Mouse (Mus musculus) heart, postnatal 25 days (tissue): Measurements from ENCODE around the gene Amotl1. TPM values are rescaled to one million over a fixed set of nuclear protein-coding genes. Genes with fewer than 3 reads are reported as not detected.

Source experiments
- DNase-seq: peaks from one replicate; pipeline ENCODE4 v3.0.0; 2022; ENCODE audit warnings: low spot score
- intact Hi-C: fragments of 180-260 bp; cut with DNase I; formaldehyde crosslinking; loops from one replicate; pipeline ENCODE4 v1.15.1; 2025
- total RNA-seq, 2 experiments: library from RNA; stranded (reverse); gene quantifications; 2 replicates each; pipeline ENCODE4 v1.2.3; 2021

Gene Amotl1
- total RNA-seq, 2 experiments from 2014 or later: 57.9 to 59.9 TPM

GRCm38 (mm10) chr9:14564486-14564885, 80.4 kb downstream of the Amotl1 start:
- DNase-seq: no peak
- intact Hi-C loops: no loop called here

DNA sequence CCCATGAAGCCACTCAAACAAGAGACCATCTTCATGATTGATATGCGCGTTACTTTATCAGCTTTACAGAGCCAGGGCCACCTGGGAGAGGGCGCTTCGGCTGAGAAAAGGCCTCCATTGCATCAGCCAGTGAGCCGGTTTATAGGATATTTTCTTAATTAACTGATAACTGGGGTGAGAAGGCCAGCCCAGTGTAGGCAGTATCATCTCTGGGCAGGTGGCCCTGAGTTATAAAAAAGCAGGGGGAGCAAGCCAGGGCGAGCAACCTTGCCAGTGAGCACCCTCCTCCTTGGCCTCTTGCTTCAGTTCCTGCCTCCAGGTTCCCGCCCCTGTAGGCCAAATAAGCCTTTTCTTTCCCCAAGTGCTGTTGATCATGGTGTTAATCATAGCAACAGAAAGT, 81.5 kb downstream of the Amotl1 start:
- intact Hi-C loops: no loop called here
- no peak for DNase-seq

DNA sequence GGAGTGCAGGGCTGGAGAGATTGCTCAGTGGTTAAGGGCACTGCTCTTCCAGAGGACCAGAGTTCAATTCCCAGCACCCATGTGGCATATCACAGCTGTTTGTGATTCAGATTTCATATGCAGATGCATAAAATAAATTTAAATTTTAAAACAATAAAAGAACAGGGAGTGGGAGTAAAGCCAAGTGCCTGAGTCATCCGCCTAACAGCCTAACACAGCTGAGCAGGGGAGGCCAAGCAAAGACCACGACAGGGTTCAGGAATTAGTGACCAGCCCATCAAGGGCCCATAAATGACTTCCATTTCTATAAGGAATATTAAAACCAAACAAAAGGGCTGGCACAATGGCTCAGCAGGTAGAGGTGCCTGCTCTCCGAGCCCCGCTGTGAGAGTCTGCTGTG, 84.3 kb downstream of the Amotl1 start:
- no peak for DNase-seq
- intact Hi-C loops: no loop called here

GRCm38 (mm10) chr9:14559996-14560395, 84.9 kb downstream of the Amotl1 start:
- intact Hi-C loops: no loop called here
- no peak for DNase-seq

DNA sequence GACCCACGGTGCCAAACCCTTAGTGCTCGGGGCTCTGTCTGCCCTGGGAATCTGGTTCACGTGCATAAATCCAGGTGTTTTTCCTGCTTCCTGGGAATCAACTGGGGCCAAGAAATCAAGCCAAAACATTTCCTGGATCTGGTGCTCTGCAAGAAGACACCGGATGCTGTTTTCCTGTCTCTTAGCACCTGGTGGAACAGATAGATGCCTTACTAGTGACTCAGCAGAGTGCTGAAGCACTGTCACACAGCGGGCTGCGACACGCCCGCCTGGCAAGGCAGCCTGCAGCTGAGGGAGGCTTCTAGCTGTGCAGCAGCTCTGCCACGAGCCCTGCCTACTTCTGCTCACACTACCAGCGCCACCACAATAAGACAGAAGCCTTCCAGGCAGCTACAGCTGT, 85.4 kb downstream of the Amotl1 start:
- no peak for DNase-seq

DNA sequence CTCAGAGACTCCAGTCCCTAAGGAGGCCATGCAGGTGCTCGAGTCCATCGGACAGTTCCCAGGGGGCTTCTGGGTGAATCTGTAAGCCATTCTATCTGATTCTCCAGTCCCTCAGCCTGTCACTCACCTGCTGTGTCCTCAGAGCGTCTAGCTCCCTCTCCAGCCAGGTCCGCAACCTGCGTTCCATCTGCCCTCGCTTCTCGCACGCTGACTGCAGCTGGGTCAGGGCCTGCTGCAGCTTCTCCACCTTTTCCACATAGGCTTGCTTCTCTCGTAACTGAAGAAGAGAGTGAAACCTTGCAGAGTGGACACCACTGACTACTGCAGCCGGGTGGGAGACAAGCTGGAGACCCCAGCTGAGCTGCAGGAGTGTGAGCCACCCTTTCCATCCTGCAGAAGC, 86.5 kb downstream of the Amotl1 start:
- intact Hi-C loops: no loop called here
- no peak for DNase-seq

More for the DNA sequence above, 85.4 kb downstream of the Amotl1 start:
- intact Hi-C loops: no loop called here

GRCm38 (mm10) chr9:14548366-14548761, 96.5 kb downstream of the Amotl1 start:
- intact Hi-C loops: no loop called here

DNA sequence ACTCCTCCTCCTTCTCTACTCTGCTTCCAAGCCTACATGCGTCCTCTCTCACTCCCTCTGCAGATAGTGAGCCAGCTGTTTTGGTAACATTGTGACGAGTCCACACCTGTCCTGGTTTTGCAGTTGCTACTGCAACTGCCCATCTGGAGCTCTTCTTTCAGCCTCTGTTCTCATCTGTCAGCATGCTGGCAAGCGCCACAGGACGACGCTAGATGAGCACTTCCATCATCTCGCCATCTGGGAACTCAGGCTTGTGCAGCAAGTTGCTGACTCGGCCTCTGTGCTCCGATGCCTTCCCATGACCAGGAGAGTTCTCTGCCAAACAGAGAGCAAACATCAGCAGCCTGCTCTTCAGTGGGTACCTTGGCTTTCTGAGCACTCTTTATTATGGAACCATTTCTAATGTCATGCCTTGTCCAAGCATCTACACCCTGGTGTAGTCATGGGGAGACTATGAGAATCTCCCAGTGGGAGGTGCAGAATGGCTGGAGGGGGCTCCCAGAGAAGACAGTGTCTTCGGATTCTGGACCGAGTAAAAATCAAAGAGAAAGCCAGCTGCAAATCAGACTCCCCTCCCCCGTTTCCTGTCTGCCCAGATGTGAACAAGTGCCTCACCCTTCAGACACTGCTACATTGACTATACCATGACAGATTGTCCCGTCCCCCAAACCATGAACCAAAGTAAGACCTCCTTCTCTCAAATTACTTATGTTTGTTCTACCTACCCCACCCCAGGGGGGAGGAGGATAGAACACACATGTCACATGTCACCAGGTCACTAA, 97.1 kb downstream of the Amotl1 start:
- peak; percentile 12 for DNase-seq
- intact Hi-C loops: no loop called here

More at GRCm38 (mm10) chr9:14548366-14548761, 96.5 kb downstream of the Amotl1 start:
- DNase-seq: no peak

DNA sequence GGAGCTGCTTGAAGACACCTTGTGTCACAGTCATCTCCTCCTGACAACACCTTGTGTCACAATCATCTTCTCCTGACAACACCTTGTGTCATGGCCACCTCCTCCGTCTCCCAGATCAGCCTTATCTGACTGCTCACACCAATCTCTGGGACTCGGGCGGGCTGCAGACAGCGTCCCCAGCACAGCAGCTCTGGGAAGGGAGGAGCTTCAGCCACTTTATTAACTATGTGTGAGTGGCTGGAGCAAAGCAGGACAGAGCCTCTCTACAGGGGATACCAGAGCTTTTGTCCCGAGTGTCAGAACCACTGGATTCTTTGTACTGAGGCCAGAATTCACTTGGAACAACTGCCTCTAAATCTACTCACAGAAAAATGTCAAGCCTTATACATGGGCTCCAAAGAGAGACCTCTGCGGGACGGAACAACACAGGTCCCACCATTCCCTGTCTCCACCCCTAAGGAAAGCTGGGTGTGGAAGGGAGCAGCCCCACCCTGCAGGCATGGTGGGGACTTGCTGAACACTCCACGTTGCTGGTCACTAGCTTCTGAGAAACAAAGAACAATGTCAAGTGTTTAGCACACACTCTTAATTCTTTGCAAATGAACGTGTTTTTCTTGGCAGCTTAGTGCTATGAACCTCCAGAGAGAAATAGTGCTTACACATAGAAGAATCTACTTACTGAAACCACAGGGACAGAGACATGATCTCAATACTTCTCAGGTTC, 100.7 kb downstream of the Amotl1 start:
- intact Hi-C loops: no loop called here
- no peak for DNase-seq

DNA sequence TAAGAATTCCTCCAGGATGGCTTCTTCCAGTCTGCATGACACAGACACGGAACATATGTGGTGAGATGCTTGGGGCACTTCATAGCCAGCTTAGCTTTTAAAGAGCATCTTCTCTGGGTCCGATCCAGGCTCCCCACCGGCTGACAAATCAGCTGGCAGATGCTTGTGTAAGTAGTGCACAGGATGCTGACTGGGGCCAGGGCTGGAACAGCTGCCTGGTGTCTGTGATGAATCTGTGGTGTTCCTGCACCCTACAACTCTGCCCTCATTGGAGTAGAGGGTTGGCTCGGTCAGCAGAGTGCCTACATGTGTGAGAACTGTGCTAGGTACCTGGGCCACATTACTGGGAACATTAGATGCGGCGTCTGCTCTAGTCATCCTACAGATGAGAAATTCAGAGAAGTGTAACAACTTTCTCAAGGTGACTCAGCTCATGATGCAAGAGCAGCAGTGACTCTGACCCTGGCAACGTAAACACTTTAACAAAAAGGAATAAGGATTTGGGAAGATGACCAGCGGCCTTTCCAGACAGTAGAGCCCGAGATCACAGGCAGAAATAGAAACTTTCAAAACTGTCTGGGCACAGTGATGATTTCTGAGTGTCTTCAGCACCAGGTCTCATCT, 109.9 kb downstream of the Amotl1 start:
- intact Hi-C loops: no loop called here
- no peak for DNase-seq

GRCm38 (mm10) chr9:14533659-14534058, 111.2 kb downstream of the Amotl1 start:
- DNase-seq: no peak
- intact Hi-C loops: no loop called here

- no peak for DNase-seq
- intact Hi-C loops: no loop called here
Measured at GRCm38 (mm10) chr9:14532283-14532682, 112.6 kb downstream of the Amotl1 start.

DNA sequence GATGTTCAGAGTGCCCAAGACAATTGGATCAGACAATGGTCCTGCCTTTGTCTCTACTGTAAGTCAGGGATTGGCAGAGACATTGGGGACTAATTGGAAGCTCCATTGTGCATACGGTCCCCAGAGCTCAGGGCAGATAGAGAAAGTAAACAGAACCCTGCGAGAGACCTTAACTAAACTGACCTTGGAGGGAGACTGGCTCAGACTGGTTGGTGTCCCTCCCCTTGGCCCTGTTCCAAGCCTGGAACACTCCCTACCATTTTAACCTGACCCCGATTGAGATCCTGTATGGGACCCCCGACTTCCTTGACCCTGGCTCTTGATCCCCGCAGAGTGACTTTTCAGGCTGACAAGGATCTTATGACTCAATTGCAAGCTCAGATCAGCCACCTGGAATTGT, 114.9 kb downstream of the Amotl1 start:
- no peak for DNase-seq
- intact Hi-C loops: no loop called here

DNA sequence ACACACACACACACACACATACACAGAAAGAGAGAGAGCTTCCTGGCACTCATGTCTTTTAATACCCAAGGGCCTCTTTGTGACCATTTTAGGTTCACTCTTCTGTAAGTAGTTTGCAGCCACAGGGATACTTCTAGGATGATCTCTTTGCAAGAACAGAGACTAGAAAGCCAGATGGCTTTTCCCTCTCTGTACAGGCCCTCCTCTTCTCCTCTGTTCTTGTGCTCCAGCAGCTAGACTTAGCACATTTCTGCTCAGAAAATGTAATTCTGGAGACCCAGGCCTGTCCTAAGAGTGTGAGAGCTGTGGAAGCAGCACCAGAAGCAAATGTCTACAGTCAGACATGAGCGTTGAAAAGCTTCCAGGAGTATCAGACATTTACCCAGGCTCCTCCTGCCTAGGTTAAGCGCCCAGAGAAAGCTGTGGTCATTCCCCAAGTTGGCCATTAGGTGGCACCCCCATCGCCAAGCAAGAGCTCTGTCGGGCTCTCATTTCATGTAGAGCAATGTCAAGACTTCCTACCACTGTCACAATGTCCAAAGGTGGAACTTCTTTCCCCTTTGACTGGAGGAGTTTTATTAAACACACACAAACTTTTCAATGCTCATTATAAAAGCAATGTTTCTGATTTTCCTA, 121.3 kb downstream of the Amotl1 start:
- DNase-seq: peak; percentile 51
- intact Hi-C loops: loop anchor here (1.0 to 5.0 kb wide), 3 partner anchors 54 to 239 kb away; no protein-coding TSS in a partner anchor

DNA sequence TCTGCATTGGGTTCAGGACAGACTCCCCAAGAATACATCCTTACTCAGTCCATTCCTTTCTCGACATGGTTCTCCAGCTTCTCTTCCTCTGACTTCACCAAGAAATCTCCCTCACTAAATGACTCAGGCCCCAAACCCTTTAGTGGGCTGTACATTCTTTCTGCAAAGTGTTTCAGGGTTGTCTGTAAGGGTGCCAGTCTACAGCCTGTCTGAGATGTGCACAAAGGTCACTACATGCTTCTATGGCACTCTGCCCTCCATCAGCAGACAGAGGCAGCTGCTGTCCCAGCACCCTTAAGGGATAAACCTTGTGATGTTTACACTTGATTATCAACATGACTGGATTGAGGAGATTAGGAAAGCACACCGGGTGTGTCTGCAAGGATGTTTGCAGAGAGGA, 123.2 kb downstream of the Amotl1 start:
- intact Hi-C loops: loop anchor here (5.0 kb wide), 2 partner anchors 56 to 241 kb away; no protein-coding TSS in a partner anchor
- DNase-seq: no peak

DNA sequence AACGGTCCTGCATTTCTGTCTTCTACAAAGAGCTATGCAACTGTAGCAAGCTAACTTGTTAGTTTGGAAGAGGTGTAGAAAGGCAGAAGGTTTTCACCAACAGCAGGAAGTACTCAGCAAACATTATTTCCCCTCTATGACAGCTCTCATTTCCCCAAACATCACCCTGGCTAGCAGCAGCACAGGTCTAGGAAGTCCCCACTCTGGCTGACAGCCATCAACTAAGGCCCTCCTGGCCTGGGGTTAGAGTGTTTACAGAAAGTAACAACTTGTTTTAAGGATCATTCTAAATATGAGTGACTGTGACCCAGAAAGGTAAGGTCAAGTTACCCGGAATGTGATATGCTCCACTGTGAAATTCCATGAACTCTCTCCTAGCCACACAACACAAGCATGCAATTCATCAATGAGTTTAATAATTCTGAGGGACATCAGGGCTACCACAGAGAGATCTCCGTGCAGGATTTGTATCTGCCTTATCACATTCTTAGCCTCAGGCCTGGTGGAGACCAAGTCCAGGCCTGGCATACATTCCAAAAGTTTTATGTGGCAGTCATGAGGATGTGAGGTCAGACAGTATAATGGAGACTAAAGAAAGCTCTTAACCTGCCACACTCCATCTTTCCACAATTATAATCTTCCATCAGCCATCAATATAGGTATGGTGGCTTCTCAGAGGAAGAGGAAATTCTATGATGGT, 123.7 kb downstream of the Amotl1 start:
- intact Hi-C loops: loop anchor here (5.0 kb wide), 2 partner anchors 56 to 241 kb away; no protein-coding TSS in a partner anchor
- DNase-seq: no peak

GRCm38 (mm10) chr9:14518105-14518504, 126.8 kb downstream of the Amotl1 start:
- no peak for DNase-seq
- intact Hi-C loops: loop anchor here (10.0 kb wide), 1 partner anchor 497 kb away; no protein-coding TSS in a partner anchor

GRCm38 (mm10) chr9:14517296-14517695, 127.6 kb downstream of the Amotl1 start:
- intact Hi-C loops: loop anchor here (10.0 kb wide), 1 partner anchor 498 kb away; no protein-coding TSS in a partner anchor

GRCm38 (mm10) chr9:14512633-14513445, 132.0 kb downstream of the Amotl1 start:
- DNase-seq: no peak
- intact Hi-C loops: loop anchor here (2.0 to 10.0 kb wide), 2 partner anchors 186 to 502 kb away; no protein-coding TSS in a partner anchor

More at GRCm38 (mm10) chr9:14517296-14517695, 127.6 kb downstream of the Amotl1 start:
- no peak for DNase-seq
